Mouse (Mus musculus): Measurements from ENCODE around the gene Fam129b. TPM values are rescaled to one million over a fixed set of nuclear protein-coding genes. Genes with fewer than 3 reads are reported as not detected.
A peak's percentile ranks its signal among the peaks of the same experiment; 100 is the strongest.

Gene Fam129b
- polyA plus RNA-seq, 1 experiment from 2014 or later: 29.1 TPM

DNA sequence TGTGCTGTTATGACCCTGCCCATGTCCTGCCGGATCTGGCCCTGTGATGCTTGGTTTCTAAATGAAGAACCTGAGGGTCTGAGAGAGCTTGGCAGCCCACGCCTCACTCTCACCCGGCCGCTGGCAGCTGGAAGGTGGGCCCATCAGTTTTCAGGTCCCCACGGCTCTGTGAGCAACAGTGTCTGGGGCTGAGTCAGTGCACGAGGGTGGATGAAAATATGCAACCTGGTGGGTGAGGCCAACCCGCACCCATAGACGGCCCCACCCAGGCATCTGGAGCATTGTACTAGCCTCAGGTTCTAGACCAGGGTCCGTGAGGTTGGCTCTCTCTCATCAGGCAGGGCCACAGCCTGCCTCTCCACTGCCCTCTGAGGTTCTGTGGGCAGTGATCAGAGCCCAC is 26.2 kb downstream of the Fam129b start:
- no peak overlapping the region for H3K9ac ChIP-seq (replicated peaks)
- ATAC-seq (ENCODE audit: low FRiP score, low read depth): no peak
- no peaks in the 10 kb centered on the region for H3K9me3 ChIP-seq
- H3K36me3 ChIP-seq: no peaks in the 10 kb centered on the region
- no peak overlapping the region for H3K27ac ChIP-seq (replicated peaks)
- peaks cover 10% of the 10 kb centered on the region; the same call in 1 of the 2 replicates for H3K4me1 ChIP-seq
- no peak overlapping the region for H3K4me2 ChIP-seq (replicated peaks)
- 85% methylated on average over 9 of the region's 9 CpGs for WGBS
- no peak overlapping the region for H3K4me3 ChIP-seq
- H3K27me3 ChIP-seq: no peaks in the 10 kb centered on the region

DNA sequence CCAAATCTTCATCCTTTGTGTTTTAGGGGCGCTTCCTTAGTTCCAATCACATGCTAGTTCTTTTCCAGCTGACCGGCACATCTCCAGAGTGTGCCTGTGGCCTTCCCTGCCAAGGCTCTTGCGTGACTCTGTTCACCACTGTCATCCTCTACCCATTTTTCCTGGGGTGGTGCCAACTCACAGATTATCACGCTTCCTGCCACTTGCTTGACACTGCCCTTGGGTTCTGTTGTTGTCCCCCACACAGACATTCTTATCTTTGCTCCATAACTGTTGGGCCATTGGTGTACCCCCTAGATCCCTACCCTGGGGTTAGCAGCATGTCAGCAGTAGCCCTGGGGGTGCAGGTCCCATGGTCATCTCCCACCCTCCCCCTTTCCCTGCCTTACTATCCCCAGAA is 27.6 kb downstream of the Fam129b start:
- no peaks in the 10 kb centered on the region for H3K36me3 ChIP-seq
- no peak overlapping the region for H3K4me3 ChIP-seq
- H3K9ac ChIP-seq (replicated peaks): no peak overlapping the region
- no peak overlapping the region for H3K4me2 ChIP-seq (replicated peaks)
- no peak for ATAC-seq (ENCODE audit: low FRiP score, low read depth)
- no peaks in the 10 kb centered on the region for H3K9me3 ChIP-seq
- 94% methylated on average over 4 of the region's 4 CpGs for WGBS
- H3K27me3 ChIP-seq: no peaks in the 10 kb centered on the region
- H3K27ac ChIP-seq (replicated peaks): no peak overlapping the region
- H3K4me1 ChIP-seq: peaks cover 23% of the 10 kb centered on the region

DNA sequence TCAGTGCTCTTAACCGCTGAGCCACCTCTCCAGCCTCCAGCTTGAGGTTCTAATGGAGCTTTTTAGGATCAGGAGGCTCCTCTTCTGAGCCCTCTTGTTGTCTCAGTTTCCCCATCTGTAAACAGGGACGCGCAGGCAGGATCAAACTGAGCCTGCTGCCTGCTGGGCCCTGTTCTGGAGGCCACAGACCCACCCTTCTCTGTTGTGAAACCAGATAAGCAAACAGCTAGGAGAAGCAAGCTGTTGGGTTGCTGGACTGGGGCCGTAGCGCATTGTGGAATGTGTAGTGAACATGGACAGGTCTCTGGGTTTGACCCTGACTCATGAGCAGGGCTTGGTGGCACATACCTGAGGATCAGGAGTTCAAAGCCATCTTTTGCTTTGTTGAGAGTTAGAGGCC is 28.7 kb downstream of the Fam129b start:
- Histone ChIP-seq H3K4me2 (replicated peaks) (no peak overlapping the region), H3K27ac (replicated peaks) (no peak overlapping the region), H3K4me3 (no peak overlapping the region), H3K9ac (replicated peaks) (no peak overlapping the region), H3K27me3 (no peaks in the 10 kb centered on the region), H3K36me3 (no peaks in the 10 kb centered on the region), H3K4me1 (peaks cover 32% of the 10 kb centered on the region), H3K9me3 (no peaks in the 10 kb centered on the region)
- WGBS: 96% methylated on average over 5 of the region's 5 CpGs
- ATAC-seq (ENCODE audit: low FRiP score, low read depth): no peak

DNA sequence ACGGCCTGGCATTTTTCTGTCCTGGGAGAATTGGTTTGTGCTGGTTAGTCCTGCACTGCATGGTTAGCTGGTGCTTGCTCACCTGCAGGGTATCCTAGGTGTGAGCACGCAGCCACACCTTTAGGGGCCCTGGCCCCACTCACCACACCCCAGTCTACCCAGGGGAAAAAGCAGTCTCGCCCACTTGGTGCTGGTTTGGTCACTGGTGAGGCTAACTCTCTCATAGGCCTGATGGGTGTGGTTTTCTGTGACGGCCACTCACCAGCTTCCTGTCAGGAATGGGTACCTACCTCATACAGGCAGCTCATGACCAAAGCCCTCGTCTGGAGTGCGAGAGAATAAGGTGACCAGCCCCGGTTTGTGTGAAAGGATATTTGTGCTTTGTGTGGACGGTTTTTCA is 29.4 kb downstream of the Fam129b start:
- WGBS: 84% methylated on average over 8 of the region's 8 CpGs
- no peak overlapping the region for H3K27ac ChIP-seq (replicated peaks)

GRCm38 (mm10) chr2:32907442-32907841 is 31.5 kb downstream of the Fam129b start:
- peaks cover 3% of the 10 kb centered on the region; the same call in 1 of the 2 replicates for H3K27me3 ChIP-seq
- peaks cover 19% of the 10 kb centered on the region; the same call in 1 of the 2 replicates for H3K36me3 ChIP-seq
- H3K27ac ChIP-seq (replicated peaks): peak overlapping the region; percentile 73; the same call in 1 of the 2 replicates
- 53% methylated on average over 8 of the region's 8 CpGs for WGBS
- H3K4me2 ChIP-seq (replicated peaks): no peak overlapping the region
- H3K4me3 ChIP-seq: no peak overlapping the region
- H3K9me3 ChIP-seq: no peaks in the 10 kb centered on the region
- H3K9ac ChIP-seq (replicated peaks): no peak overlapping the region
- H3K4me1 ChIP-seq: peaks cover 32% of the 10 kb centered on the region
- ATAC-seq (ENCODE audit: low FRiP score, low read depth): no peak

More for the DNA sequence above, 29.4 kb downstream of the Fam129b start:
- ATAC-seq (ENCODE audit: low FRiP score, low read depth): no peak
- Histone ChIP-seq H3K4me3 (no peak overlapping the region), H3K27me3 (peaks cover under 1% of the 10 kb centered on the region; the same call in 1 of the 2 replicates), H3K36me3 (0 out of 2 replicates have a peak, but pooled peaks cover 6% of the 10 kb centered on the region), H3K9me3 (no peaks in the 10 kb centered on the region), H3K4me2 (replicated peaks) (no peak overlapping the region), H3K9ac (replicated peaks) (no peak overlapping the region), H3K4me1 (peaks cover 32% of the 10 kb centered on the region)

DNA sequence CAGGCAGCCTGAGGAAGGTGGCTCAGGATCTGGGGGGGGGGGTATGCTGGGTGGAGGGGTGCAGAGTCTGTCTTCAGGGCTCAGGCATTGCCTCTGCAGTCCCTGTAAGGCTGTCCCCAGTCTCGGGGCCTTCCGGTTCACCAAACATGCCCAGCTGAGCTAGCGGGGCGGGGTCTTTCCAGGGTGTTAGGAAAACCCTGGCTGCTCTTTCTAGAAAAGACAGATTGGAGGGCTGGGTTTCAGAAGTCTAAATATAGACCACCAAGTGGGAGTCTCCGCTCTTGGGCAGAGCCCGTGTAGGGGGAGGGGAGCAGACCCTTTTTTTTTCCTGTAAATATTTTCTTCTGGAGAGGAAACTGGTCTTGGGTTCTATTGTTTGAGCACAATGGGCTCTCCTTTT is 32.4 kb downstream of the Fam129b start:
- peak overlapping the region; percentile 20; the same call in 1 of the 2 replicates for H3K9ac ChIP-seq (replicated peaks)
- H3K4me1 ChIP-seq: peaks cover 32% of the 10 kb centered on the region
- peak; percentile 61 for ATAC-seq (ENCODE audit: low FRiP score, low read depth)
- peaks cover 3% of the 10 kb centered on the region; the same call in 1 of the 2 replicates for H3K27me3 ChIP-seq
- H3K27ac ChIP-seq (replicated peaks): peak overlapping the region; percentile 73
- 0% methylated on average over 6 of the region's 6 CpGs for WGBS
- H3K4me3 ChIP-seq: no peak overlapping the region
- peak overlapping the region; percentile 22 for H3K4me2 ChIP-seq (replicated peaks)
- H3K36me3 ChIP-seq: peaks cover 19% of the 10 kb centered on the region; the same call in 1 of the 2 replicates
- H3K9me3 ChIP-seq: no peaks in the 10 kb centered on the region

GRCm38 (mm10) chr2:32908796-32909195 is 32.9 kb downstream of the Fam129b start:
- Histone ChIP-seq H3K4me3 (no peak overlapping the region), H3K9me3 (no peaks in the 10 kb centered on the region), H3K36me3 (peaks cover 19% of the 10 kb centered on the region; the same call in 1 of the 2 replicates), H3K9ac (replicated peaks) (no peak overlapping the region), H3K27ac (replicated peaks) (peak overlapping the region; percentile 73), H3K27me3 (peaks cover 3% of the 10 kb centered on the region; the same call in 1 of the 2 replicates), H3K4me1 (peaks cover 32% of the 10 kb centered on the region), H3K4me2 (replicated peaks) (peak overlapping the region; percentile 22)
- 41% methylated on average over 11 of the region's 11 CpGs for WGBS
- ATAC-seq (ENCODE audit: low FRiP score, low read depth): no peak

DNA sequence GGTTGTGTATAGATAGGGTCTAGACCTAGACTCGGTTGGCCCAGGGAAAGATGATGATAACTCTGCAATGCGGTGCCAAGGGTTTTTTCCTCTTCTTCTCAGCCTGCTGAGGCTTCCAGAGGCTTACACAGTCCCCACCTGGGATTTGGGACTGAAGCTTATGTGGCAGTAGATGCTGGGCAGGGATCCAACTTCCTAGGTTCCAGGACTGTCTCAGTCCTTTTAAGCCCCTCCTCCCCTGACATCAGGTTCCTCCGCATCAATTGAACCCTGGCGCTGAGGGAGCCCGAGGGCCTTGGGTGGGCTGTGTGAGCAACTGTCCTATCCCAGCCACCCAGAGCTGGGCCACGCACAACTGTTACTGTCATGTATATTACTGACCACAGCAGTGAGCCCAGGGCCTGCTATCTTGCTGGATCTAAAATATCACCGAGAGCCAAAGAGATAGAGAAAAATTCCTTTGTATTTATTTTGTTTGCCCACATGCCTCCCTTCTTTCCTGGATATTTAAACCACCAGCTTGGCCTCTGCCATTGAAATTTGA is 35.8 kb downstream of the Fam129b start:
- Histone ChIP-seq H3K27ac (replicated peaks) (no peak overlapping the region), H3K9me3 (no peaks in the 10 kb centered on the region), H3K36me3 (peaks cover 23% of the 10 kb centered on the region), H3K27me3 (peaks cover 3% of the 10 kb centered on the region; the same call in 1 of the 2 replicates), H3K4me2 (replicated peaks) (no peak overlapping the region), H3K9ac (replicated peaks) (no peak overlapping the region), H3K4me1 (peaks cover 26% of the 10 kb centered on the region), H3K4me3 (no peak overlapping the region)
- no peak for ATAC-seq (ENCODE audit: low FRiP score, low read depth)
- WGBS: 88% methylated on average over 7 of the region's 7 CpGs

DNA sequence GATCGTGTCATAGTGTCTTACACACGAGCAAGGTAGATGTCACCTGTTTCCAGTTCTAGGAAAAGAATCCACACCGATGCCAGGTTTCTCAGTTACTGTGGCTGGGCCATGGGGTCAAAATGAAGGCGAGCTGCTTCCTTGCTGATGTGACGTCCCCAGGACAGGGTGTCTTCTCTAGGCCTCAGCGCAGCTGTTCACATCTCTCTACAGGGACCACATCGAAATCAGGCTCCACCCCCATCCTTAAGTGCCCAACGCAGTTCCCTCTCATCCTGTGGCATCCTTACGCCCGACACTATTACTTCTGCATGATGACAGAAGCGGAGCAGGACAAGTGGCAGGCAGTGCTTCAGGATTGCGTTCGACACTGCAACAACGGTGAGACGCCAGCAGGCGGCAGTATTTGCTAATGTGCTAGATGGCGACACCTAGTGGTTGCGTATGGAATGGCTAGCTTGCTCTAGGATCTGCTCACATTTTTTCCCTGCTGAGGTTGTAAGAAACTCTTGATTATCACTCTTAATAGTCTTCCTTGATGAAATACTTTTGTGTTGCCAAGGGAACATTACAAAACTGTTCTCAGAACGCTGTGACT is 36.4 kb downstream of the Fam129b start:
- H3K9ac ChIP-seq (replicated peaks): no peak overlapping the region
- H3K36me3 ChIP-seq: peaks cover 23% of the 10 kb centered on the region
- peaks cover 3% of the 10 kb centered on the region; the same call in 1 of the 2 replicates for H3K27me3 ChIP-seq
- H3K9me3 ChIP-seq: no peaks in the 10 kb centered on the region
- no peak overlapping the region for H3K4me3 ChIP-seq
- H3K4me2 ChIP-seq (replicated peaks): no peak overlapping the region
- H3K27ac ChIP-seq (replicated peaks): no peak overlapping the region
- 31% methylated on average over 19 of the region's 19 CpGs for WGBS
- peaks cover 20% of the 10 kb centered on the region for H3K4me1 ChIP-seq
- ATAC-seq (ENCODE audit: low FRiP score, low read depth): no peak

- WGBS: 77% methylated on average over 5 of the region's 5 CpGs
- peak overlapping the region; percentile 1; the same call in 1 of the 2 replicates for H3K9ac ChIP-seq (replicated peaks)
Observed at GRCm38 (mm10) chr2:32914362-32914761, 38.4 kb downstream of the Fam129b start.

GRCm38 (mm10) chr2:32914896-32915295 is 39.0 kb downstream of the Fam129b start:
- Histone ChIP-seq H3K4me2 (replicated peaks) (no peak overlapping the region), H3K27ac (replicated peaks) (no peak overlapping the region), H3K9me3 (no peaks in the 10 kb centered on the region), H3K36me3 (peaks cover 33% of the 10 kb centered on the region), H3K27me3 (peaks cover 3% of the 10 kb centered on the region; the same call in 1 of the 2 replicates), H3K9ac (replicated peaks) (peak overlapping the region; percentile 1; the same call in 1 of the 2 replicates), H3K4me1 (no peaks in the 10 kb centered on the region), H3K4me3 (no peak overlapping the region)
- WGBS: 53% methylated on average over 3 of the region's 3 CpGs
- no peak for ATAC-seq (ENCODE audit: low FRiP score, low read depth)

More at GRCm38 (mm10) chr2:32914362-32914761, 38.4 kb downstream of the Fam129b start:
- ATAC-seq (ENCODE audit: low FRiP score, low read depth): no peak
- Histone ChIP-seq H3K4me2 (replicated peaks) (no peak overlapping the region), H3K4me1 (no peaks in the 10 kb centered on the region), H3K36me3 (peaks cover 30% of the 10 kb centered on the region), H3K27me3 (peaks cover 3% of the 10 kb centered on the region; the same call in 1 of the 2 replicates), H3K4me3 (no peak overlapping the region), H3K9me3 (no peaks in the 10 kb centered on the region), H3K27ac (replicated peaks) (no peak overlapping the region)

DNA sequence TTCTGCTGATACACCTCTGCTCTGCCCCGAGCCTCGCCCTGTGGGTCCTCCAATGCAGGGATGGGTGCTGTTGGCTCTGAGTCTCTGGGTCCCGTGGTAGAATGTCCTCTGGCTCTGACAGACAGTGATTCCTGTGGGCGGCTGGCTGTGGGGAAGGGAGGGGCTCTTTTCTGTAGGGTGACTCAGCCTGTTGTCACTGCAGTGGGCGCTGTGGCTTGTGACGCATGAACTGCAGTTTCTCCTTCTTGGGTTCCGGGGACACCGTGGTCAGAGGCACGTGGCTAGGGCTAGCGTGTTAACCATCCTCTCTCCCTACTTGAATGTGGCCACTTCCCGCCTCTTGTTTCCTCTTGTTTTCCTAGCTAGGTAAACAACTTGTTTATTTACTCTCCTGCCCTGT is 41.6 kb downstream of the Fam129b start:
- H3K4me1 ChIP-seq: no peaks in the 10 kb centered on the region
- H3K4me2 ChIP-seq (replicated peaks): no peak overlapping the region
- H3K27ac ChIP-seq (replicated peaks): no peak overlapping the region
- WGBS: 81% methylated on average over 11 of the region's 11 CpGs
- H3K9ac ChIP-seq (replicated peaks): no peak overlapping the region
- H3K4me3 ChIP-seq: no peak overlapping the region
- ATAC-seq (ENCODE audit: low FRiP score, low read depth): no peak
- no peaks in the 10 kb centered on the region for H3K27me3 ChIP-seq
- no peaks in the 10 kb centered on the region for H3K9me3 ChIP-seq
- peaks cover 38% of the 10 kb centered on the region for H3K36me3 ChIP-seq

Data from midbrain, embryonic 12.5 days (tissue).